Mouse (Mus musculus) kidney, adult 11 months (tissue): ENCODE results near the gene Flnb.

Source experiments
- DNase-seq: peaks from one replicate; pipeline ENCODE4 v3.0.0; 2022

Flnb gene

DNA sequence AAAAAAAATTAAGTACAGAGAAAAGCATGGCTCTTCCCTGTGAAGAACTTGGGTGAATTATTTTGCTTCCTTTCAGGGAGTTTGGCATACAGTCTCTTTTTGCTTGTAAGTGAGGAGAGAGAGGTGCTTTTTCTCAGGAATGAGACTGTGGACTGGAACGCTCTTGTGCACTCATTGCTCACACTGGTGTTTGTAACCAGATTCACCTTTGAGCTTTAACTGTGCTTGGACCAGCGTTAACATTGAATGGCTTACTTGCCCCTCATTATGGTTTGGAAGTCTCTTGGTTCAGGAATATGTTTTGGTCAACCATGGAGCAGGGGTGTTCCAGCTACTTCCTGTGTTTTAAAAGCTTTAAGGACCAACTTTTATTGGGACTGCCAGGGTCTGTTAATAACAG lies 11.4 kb downstream of the Flnb start:
- peak; percentile 63 for DNase-seq

DNA sequence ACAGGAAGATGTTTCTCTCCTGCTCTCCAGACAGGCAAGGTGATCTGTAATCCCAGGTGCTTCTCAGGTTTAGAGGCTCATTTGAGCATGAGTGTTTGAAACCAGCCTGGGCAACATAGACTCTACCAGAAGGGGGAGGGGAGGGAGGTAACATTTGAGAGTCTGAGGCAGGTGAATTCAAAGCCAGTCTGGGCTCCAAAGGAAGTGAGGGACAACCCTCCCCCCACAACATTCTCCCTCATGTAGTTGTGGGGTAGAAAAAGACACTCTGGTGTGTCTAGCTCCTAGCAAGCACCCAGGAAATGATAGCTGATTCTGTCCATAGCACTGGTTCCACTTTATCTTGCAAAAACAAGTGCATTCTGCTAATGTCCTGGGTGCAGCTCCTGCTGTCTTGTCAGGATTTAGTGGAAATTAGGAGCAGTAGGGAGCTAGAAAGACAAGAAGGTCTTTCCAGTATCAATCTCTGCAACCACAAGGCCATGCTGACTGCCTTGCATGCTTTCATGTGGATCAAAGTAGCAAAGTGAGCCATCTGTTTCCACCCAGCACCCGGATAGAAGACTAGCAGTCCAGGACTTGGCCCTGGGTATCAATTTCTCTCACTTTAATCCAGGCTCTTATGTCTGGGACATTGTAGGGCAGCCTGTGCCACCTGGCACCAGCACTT lies 14.1 kb downstream of the Flnb start:
- no peak for DNase-seq

DNA sequence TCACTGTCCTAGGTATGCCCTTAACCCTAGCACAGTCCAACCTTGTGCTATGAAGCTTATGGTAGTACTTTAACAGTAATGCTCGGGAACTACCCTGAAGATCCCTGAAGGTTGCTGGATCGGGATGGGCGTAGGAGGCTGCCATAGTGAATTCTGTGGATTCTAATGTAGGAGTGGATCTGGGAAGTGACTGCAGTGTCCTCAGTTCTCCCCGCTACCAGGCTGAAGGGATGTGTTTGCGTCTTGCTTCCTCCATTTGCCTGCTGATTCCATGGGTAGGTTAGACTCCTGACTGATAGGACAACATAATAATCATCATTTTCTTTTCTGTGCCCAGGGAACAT lies 14.7 kb downstream of the Flnb start:
- no peak for DNase-seq

DNA sequence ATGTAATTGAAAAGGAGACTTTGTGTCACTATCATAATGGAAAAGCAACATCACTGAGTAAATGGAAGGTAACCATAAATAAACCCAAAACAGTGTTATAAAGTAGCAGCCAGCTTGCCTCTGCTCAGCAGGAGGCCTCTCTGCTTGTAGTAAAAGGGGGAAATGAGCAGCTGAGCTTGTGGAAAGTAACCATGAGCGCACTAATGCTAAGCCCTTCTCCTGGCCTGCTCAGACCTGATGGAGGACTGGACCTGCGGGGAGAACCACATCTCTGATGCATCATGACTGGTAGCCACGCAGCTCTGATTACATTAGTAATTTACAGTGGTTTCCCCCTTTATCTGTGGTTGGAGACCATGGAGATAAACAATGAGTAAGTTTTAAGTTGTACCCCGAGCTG lies 15.7 kb downstream of the Flnb start:
- DNase-seq, result no peak

DNA sequence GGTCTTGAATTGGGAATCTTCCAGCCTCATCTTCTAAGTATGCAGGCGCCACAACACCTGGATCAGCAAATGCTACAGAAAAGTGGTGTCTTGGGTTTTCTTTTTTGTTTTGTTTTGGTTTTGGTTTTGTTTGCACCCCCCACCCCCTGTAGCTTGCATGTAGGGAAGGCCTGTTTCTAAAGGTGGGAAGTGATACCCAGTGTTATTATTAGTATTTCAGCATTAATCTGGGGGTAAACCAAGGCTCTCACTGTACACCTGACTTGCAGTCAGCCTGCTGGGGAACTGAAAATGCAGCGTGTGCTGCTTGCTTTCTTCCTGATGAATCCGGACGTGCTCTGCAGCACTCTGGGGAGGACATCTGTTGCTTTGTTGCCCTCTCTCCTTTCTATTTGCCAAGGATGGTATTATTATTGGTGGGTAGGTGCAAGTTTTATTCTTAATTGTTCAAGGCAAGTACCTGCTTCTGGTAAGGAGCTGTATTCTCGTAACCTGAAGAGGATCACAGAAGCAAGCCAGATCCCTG lies 20.9 kb downstream of the Flnb start:
- no peak for DNase-seq

DNA sequence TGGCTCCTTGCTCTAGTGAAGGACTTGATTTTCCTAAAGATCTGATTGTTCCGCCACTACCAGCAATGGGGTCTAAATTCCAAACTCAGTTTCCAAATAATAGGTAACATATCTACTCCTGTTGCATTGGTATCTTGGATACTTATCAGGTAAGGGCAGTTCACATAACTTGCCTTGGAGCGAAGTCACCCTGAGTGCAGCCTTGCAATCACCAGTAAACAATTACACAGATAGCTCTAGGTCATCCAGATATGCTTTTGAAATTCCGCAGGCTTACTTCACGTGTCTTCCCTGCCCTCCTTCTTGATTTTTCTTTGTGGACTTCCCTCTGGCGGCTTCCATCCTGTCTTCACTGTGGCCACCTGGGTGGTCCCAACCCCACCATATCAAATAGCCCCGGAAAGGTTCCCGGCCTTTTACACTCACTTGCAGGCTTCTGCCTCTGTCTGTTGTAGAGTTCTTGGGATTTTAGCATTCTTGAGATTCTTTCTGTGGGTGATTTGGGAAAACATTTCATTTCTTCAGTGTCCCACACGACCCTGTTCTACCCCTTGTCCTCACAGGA lies 22.3 kb downstream of the Flnb start:
- DNase-seq, result no peak

DNA sequence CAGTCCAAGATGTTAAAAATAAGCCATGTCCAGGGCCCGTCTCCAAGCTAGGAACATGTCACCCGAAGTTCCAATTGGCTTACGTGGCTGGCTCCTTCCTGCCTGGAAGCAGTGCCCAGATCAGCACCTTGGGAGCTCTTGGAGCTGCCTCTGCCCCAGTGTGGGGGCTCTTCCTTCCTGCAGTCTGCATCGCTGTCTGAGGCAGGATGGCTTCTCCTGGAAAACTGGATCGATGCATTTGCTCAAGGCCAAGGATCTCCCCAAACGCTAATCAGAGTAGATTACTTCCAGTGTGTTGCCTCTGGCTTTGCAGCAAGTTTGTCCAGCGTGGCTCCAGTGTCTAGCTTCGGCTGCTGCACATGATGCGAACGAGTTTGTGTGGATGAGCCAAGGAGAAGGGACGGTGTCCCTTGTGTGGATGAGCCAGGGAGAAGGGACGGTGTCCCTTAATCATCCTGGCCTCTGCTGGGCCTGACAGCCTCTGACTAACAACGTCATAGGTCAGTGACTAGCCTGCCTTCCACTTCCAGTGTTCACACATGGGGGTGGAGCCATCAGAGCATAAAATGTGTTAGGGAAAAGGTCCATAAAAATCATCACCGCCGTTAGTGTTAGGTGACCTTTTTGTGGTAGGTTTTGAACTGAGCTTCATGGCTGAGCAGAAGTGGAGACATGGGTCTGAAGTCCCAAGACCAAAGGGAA lies 25.0 kb downstream of the Flnb start:
- peak; percentile 69 for DNase-seq

DNA sequence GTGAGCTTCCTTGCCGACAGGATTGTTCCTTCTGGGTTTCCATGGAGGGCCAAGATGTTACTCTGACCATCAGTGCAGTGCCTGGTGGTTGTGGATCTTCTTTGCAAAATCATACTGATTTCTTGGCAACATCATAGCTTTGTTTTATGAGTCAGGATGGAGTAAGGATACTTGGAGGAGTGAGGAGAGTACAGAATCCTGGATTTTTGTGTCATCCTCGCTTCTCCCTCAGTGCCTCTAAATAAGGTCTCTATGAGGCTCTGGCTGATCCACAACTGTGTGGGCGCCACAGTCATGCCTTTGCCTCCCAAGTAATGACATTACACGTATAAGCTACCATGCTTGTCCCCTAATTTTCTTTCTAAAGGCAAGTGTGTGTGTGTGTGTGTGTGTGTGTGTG lies 28.9 kb downstream of the Flnb start:
- DNase-seq, result no peak

DNA sequence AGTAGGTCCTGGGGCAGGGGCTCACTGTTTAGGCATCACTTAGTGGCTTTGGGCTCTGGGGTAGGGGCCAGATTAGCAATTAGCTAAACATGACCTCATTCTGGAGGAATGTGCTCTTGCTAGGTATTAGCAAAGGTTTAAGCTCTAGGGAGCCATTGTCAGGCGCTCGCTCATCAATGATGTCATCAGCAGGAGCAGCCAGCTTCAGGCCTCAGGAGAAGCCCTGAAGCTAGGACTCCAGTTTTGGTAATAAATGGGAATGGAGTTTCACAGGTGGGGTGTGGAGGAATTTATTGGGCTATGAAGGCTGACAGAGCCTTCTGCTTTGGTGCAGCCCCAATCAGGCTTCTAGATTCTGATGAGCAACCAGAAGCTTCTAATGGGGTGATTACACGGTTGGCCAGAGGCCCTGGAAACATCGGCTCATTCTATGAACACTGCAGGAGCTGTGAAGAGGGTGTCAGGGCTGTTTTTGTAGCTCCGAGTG lies 30.0 kb downstream of the Flnb start:
- no peak for DNase-seq

DNA sequence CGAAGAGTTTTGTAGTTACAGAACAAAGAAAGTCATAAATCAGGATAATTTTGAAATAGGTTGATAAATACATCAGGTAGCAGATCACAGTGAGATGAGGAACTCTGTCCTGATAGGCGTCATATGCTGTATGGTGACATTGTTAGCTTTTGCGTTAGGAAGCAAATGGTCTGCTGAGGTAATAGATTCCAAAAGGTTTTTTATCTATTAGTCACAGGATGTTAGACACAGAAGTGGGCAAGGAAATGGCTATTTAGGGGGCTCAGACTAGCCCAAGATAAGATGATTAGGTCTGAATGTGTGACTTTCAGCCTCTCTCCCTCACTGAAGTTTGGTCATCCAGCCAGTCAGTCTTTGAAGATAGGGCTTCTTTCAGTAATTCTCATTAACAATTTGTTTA lies 33.2 kb downstream of the Flnb start:
- DNase-seq, result no peak

DNA sequence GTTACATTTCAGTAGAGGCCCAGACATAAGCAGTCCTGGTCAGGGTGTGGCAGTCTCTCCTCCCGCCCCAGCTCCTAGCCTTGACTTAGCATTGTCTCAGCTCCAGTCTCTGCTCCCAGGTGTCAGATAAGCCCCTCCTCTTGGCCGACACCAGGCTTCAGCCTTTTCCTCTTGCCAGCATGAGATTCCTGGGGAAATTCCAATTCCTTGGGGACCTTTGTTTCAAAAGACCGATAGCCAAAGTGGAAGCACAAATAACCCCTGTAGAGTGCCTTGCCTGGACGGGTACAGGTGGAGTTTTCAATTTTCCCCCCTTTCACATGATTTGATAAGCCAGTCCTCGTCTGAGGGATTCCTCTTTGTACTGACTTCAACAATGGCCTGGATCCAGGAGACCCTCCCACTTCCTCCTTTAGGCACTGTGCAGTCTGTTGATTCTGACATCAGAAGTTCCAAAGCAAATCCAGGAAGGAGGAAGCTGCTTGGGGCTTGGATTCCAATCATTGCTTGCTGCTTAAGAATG lies 33.8 kb downstream of the Flnb start:
- DNase-seq, result peak; percentile 62

DNA sequence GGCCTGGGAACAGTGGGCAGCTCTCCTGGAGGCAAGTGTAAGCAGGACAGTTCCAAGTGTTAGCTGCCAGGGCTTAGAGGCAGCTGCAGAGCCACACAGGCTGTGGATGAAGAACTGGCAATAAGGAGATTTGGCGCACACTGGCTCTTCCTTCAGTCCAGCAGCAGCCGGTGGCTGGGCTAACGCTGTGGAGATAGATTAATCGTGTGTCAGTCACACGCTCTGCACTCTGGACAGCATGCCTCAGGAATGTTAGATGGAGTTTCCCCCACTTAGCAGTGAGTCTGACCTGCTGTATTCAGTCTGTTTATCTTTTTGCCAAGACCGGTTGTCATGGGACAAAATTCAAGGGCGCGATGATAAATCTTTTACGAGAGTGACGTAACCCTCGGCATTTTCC lies 35.9 kb downstream of the Flnb start:
- DNase-seq, result peak; percentile 63

DNA sequence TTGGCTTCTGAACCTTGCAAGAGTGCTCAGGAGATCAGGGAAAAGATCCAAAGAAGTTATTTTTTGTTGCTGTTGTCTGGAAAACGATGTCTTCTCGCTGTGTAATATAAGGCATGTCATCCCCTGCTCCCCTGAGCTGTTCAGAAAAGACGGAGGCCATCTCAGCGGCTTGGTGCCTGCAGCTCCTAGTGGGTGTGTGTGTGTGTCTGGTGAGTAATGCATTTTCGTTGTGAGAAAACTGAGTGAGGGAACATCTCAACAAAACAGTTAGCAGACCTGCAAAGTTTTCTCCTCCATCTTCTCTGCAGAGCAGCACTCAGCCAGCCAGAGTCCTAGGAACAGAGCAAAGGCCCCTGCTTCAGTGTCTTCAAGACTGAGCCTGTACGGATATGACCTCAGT lies 36.6 kb downstream of the Flnb start:
- DNase-seq, result no peak

DNA sequence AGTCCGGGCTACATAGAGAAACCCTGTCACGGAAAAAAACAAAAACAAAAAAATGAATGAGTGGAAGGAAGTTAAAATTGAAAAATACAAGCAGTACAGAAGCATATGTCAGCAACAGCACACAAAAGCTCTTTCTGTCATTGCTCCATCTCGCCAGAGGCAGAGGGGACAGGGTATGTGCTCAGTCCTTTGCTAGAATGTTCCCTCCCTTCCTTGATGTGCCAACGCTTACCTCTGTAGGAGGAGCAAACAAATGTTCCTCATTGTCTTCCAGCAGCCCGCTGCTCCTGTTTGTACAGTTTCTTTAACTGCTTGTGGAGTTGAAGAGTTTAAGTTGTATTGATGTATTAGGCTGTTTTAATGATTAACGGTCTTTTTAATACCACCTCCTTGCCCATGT lies 37.3 kb downstream of the Flnb start:
- no peak for DNase-seq

DNA sequence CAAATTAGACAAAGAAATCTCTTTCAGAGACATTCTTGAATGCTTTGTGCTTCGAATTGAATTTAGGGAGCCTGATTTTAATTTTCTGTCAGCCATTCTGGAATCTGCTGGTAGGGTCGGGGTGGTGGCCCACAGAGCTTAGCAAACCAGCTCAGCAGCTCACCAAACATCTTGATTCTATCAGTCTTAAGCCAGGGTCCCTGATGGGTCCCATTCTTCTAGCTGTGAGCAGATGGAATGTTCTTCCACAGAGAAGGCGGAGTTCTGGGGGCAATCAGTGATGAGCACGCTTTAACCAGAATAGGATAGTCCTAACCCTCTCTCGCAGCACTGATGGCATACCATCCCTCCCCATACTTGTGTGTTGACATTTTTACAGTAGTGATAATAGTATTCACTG lies 37.7 kb downstream of the Flnb start:
- no peak for DNase-seq

DNA sequence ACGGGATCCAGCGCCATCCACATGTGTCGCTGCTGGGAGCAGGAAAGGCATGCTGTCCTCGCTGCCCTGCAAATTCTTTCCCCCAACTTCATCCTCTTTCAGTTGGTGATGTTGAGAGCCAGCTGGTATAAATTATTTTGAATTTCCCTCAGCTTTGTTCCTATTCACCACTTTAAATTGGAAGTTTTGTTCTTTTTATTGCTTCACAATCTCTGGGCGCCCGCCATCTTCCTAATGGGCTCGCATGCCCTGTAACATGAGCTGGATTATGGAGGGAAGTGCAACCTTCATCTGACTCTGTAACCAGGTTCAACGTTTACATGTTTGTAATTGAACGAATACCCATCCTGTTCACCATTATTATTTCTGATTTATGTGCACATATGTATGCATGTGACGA lies 38.6 kb downstream of the Flnb start:
- DNase-seq, result no peak

DNA sequence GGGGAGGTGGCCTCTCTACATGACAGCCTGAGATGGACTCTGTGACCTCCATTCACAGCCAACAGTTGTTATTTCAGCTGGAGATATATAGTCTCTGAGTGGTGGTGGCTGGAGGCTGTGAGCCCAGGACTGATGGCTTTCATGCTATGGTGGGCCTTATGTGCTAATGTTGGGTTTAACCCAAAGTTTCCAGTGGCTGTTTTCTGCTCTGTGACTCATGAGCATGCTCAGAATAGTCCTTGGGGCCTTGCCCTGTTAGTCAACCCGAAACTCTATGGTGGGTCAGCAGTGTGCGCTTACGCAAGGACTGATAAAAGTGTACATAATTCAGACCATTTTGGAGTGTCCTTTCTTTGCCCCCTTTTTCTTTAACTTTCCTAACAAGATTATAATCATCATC lies 40.1 kb downstream of the Flnb start:
- DNase-seq, result no peak

DNA sequence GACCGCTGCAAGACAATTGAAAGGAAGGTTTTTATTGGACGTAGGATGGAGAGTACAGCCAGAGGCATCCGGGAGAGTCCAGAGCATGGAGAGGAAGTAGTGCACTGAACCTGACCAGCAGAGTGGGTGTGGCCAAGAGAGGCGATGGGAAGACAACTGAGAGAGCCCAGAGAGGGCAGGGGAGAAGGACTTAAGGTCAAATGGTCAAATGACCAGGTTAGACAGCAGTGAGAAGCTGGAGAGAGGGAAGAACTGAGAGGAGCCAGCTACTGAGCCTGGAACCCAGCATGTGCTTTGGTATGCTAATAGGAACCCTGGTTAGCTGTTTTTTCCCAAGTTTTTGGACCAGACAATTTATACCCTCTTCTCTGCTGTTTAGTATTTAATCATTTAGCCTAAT lies 40.7 kb downstream of the Flnb start:
- DNase-seq, result no peak

DNA sequence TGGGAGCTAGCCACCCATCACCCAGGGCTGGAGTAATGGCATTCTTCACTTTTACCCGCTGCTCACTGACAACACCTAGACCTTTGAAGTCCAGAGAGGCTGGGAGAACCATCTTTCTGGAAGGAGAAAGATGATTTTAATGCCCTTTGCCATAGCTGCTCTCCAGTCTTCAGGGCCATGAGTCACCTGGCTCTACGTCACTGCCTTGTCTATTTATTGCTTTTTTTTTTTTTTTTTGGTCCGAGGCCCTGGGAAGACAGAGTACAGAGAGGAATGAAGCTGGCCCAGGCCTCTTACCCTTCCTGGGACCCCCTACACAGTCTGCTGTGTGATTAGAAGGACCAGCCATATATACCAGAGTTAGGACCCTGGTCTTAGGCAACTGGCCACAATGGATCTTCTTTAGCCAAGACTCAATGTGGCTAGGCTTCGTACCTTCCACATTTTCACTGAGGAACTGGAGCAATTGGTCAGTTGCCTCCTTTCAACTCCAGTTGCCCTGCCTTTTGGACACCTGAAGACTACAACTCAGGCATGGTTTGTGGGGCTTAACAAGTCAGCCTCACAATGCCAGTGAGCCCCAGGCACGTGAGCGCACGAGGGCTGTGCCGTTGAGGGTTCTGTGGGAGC lies 42.9 kb downstream of the Flnb start:
- no peak for DNase-seq

DNA sequence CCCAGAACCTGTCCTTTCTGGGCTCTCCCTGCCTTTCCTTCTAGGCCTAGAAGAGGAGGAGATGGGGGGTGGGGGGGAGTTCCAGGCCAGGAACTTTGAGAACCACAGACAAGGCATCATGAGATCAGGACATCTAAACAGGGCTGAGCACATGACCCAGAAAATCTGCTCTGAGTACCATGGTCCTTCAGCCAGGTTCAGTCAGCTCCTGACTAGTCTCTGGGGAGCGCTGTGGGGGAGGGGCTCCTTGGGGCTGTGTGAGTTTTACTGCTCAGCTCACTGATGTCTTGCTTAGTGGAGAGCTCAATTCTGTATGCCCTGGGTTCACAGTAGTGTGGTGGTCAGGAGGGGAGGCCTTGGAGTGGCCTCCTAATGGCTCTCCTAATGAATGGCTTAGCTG lies 43.5 kb downstream of the Flnb start:
- no peak for DNase-seq

DNA sequence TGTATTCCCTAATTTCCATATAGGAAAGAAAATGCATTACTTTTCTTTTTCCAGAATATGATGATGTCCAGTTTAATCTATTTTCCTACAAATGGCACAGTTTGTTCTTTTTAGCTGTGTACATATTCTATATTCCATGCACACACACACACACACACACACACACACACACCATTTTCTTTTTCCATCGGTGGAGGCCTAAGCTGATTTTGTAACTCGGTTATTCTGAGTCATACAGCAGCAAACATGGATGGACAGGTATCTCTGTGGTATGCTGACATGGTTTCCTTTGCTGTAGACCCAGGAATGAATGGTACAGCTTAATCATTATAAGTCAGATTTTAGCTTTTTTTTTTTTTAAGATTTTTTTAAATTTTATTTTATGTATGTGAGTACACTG lies 44.5 kb downstream of the Flnb start:
- DNase-seq, result no peak

DNA sequence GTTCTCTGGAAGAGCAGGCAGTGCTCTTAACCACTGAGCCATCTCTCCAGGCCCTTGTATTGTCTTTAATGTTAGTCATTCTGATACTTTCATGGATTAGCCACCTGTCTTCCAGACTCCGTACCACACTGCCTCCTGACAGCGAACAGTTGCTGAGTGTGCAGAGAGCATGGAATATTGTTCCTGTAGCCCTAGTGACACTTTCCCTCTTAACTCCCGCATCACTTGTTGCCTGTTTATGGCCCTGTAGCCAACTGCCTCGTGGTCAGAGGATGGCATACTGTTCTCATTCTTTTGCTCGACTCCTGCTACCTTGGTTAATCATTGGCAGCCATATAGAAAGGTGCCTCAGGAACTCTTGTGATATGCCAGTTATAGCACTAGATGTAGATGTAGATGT lies 45.4 kb downstream of the Flnb start:
- DNase-seq, result no peak

DNA sequence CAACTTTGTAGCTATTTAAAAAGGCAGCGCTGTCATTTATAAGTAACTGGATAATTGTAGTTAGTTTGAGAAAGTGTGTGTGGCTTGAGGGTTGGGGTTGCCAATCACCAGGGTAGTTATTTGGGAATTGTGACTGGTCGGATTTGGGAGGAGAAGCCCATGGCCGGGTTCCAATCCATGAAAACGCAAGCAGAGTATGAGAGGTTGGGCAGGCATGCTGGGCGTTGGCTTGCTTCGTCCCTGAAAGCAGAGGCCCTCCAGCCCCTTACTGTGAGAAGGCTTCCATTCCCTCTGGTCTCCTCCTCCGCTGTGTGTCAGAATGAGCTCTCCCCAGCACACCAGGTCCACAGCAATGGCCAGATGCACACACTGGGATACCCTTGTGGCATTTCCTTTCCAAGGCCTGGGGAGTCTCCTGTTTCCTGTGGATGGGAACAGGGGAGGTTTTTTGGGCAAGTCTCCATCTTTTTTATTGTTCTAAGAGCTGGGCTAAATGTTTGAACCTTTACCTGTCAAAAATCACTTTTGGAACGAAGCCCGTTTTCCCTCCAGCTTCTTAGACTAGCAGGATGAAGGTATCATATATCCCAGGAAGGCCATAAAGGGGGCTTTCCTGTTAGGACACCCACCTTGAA lies 46.2 kb downstream of the Flnb start:
- no peak for DNase-seq
